Mouse (Mus musculus) C2C12 (cell line): Measurements from ENCODE around the gene Foxd1.

Source experiments
- CTCF ChIP-seq: IDR thresholded peaks from one replicate; pipeline ENCODE4 v1.5.1; 2011; ENCODE audit not compliant: control insufficient read depth, insufficient read depth, insufficient read length
- USF1 ChIP-seq: IDR thresholded peaks from one replicate; pipeline ENCODE4 v1.6.1; 2011; ENCODE audit warnings: low read depth, mild to moderate bottlenecking, control low read depth, moderate library complexity

GRCm38 (mm10) chr13:98358424-98359181 is 4.6 kb downstream of the Foxd1 start:
- no peak for TF ChIP-seq CTCF
- no peak for TF ChIP-seq USF1
